Mouse (Mus musculus) embryonic facial prominence, embryonic 14.5 days (tissue): ENCODE results near the gene Tmc1. TPM values are rescaled to one million over a fixed set of nuclear protein-coding genes. Genes with fewer than 3 reads are reported as not detected.

Experiments used
- polyA plus RNA-seq: library from polyadenylated mRNA; unstranded; fragments of >200 nt; fragmentation: Nextera tagmentation; extraction: Ambion mirVana; gene quantifications from 2 replicates; pipeline ENCODE4 v1.2.1, GENCODE M21; 2014

Gene Tmc1
- polyA plus RNA-seq, 1 experiment from 2014 or later, result 0.11 TPM

Other genes starting within 250 kb of the Tmc1 start
- 7.6 and 10.4 TPM in 2 replicates for gene Aldh1a7, start 226.6 kb downstream of the Tmc1 start, polyA plus RNA-seq